Mouse (Mus musculus) heart, adult 11 months (tissue): Measurements from ENCODE around the gene Krt10.

Experiments
- DNase-seq: peaks from one replicate; pipeline ENCODE4 v3.0.0; 2022

Gene Krt10

DNA sequence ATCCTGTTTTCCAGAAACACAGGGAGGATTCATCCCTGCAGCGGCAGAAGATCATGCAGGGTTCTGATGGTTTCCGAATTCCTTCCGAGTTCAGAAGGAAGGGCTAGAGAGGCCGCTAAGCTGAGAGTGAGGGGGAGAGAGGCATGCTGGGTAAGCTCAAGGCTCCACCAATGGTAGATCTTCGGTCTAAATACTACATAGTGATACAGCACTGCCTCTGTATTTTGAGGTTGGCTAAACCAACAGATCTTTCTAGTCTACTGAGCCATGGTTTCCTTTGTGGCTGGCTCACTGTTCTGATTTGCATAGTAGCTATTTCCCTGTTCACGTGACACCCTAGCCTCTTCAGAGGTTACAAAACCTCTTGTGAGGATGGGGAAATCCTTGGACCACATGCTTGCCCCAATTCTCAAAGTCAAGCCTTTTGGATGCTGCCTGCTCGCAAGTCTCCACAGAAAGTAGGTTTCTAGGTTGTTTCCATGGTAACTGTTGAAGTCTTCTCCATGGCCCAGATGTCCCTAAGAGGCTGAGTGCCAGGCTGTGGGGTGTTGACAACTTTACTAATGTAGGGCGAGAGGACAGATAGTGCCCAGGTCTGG, 19.2 kb downstream of the Krt10 start:
- peak; percentile 70 for DNase-seq

DNA sequence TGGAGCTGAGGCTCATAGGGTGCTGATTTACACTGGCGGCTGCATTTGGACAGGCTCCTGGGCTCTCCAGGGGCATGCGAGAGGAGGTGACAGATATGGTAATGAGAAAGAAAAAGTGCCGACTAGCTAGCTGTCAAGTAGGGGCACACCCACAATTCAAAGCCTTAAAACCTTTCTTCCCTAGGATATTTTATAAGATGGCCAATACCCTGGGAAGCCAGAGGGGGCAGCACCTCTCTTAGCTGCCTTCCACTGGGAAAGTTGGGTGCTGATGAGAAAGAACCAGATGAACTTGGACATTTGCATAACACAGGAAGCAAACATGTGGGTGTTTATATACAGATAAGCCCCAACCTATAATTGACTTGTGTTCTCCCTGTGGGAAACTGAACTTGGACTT, 19.9 kb downstream of the Krt10 start:
- DNase-seq, result peak; percentile 77

DNA sequence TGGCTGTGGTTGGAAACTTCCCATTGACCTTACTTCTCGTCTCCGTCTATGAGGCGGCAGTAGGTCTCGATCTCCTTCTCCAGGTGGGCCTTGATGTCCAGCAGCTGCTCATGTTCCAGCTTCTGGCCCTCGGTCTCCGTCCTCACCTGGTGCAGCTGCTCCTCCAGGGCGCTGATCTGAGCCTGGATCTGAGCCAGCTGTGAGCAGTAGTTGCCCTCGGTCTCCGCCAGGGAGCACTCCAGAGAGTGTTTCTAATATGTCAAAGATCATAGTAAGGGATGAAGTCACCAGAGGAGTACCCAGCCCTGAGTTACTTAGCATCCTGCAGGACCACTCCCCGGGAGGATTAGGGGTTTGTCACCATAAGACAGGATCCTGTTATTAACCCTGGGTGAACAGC, 22.4 kb downstream of the Krt10 start:
- peak; percentile 74 for DNase-seq

DNA sequence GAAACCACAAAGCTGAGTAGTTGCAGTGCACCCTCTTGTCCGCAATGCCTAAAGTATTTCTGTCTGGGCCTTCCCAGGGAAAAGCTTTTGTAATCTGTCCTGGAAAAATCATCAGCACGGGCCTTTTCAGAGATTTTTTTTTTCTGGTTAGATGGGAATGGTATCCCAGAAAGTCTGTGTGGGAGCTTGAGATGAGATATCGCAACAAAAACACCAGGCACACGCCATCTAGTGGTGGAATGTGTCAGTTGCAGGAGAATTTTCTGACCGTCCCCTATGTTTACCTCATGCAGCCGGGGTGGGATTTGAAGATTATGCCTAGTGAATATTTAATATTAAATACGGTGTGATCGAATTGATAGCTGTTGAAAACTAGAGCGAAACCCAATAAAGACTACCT, 24.8 kb downstream of the Krt10 start:
- peak; percentile 72 for DNase-seq

DNA sequence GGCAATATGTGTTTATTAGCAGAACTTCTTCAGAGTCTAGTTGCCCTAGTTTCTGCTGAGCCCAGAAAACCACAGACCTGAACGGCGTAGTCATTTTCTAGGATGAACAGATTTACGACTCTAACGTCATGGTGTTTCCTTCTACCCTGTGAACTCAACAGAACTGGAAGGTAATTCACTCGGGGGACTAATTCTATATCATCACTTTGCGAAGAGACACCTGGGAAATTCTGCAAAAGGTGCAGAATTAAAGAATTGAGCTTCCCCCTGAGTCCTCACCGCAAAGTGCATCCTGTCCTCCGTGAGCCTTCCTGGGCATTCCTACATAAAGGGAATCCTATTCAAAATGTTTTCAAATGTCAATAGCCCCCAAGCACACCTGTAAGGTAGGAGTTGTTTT, 27.7 kb downstream of the Krt10 start:
- peak; percentile 53 for DNase-seq

DNA sequence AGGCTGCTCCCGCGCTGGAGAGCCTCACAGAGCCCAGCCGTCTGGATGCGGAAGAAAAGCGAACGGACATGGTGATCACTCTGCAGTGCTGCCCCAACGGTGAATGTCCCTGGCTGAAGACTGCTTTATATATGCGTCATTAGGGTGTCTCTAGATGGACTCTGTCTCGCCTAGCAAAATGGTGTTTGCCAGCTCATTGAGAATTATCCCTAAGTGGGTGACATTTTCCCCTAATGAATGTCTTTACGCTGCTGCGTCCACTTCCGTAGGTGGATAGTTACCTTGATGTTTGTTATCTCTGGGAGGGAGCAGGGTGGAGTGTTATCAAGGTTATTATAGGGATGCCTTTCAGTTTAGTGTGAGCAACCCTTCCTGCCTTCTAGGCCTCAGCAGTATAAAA, 38.2 kb downstream of the Krt10 start, which contains the start of gene Krt27:
Gene Krt27, minus strand, starts transcription at position 101 of the 400 bp plus-strand sequence.
- peak; percentile 71 for DNase-seq

DNA sequence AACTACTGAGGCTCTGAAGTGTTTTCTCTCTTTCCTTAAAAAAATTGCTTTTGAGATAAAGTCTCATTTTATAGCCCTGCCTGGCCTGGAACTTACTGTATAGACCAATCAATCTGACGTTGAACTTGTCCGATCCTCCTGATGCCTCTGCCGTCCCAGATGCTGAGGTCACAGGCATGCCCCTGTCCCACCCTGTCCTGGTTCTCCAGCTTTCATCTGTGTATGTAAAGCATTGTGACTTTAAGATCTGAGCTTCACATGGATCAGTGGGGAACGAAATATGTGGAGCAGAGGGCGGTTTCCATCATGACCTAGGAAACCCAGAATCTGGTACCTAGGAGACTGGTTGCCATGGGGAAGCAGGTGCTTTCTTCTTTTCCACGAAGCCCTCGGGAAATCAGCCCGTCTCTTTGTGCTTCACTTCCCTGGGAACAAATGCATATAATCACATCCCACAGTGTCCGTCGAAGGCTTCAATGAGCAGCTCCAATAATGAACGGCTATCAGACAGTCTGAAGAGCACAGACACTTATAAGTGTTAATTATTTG, 49.8 kb downstream of the Krt10 start:
- peak; percentile 60 for DNase-seq

DNA sequence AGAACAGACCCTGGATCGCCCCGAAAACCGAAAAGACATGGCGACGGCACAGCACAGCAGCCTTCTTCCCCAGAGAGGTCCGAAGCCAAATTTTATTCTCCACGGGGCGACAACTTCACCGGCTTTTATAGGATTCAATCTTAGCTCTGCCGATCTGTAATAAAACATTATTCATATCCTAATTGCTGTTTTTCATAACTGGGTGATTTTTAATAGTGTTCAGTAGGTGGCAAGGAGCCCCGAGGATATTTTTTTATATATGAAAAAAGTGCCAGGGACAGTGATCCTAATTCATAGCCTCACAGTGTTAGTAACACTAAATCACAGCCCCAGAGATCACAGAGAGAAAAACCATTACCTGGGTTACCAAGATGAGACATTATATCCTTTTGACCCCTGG, 51.3 kb downstream of the Krt10 start, which contains the start of gene Krt26:
Gene Krt26, minus strand, starts transcription at position 101 of the 400 bp plus-strand sequence.
- no peak for DNase-seq
